Mouse (Mus musculus): Measurements from ENCODE around the gene Gpi1. TPM values are rescaled to one million over a fixed set of nuclear protein-coding genes. Genes with fewer than 3 reads are reported as not detected.

Gene Gpi1
- polyA plus RNA-seq, 1 experiment from 2014 or later: 488 TPM

GRCm38 (mm10) chr7:34242176-34242575 is 12.0 kb upstream of the Gpi1 start:
- peaks cover 59% of the 10 kb centered on the region for H3K36me3 ChIP-seq (ENCODE audit: inconsistent target)
- H3K4me3 ChIP-seq (ENCODE audit: inconsistent target): no peak overlapping the region
- WGBS (ENCODE audit: missing documents): 87% methylated on average over 11 of the region's 11 CpGs
- H3K79me2 ChIP-seq (ENCODE audit: inconsistent target): no peaks in the 10 kb centered on the region
- H3K27ac ChIP-seq: no peak overlapping the region

- no peak overlapping the region for H3K27ac ChIP-seq
- no peak overlapping the region for H3K4me3 ChIP-seq (ENCODE audit: inconsistent target)
- peaks cover 36% of the 10 kb centered on the region; the same call in 1 of the 2 replicates for H3K36me3 ChIP-seq (ENCODE audit: inconsistent target)
- WGBS (ENCODE audit: missing documents): 77% methylated on average over 4 of the region's 5 CpGs
- H3K79me2 ChIP-seq (ENCODE audit: inconsistent target): no peaks in the 10 kb centered on the region
These were observed 8.0 kb upstream of the Gpi1 start for GRCm38 (mm10) chr7:34238086-34238485.

- Histone ChIP-seq H3K36me3 (ENCODE audit: inconsistent target) (peaks cover 21% of the 10 kb centered on the region; the same call in 1 of the 2 replicates), H3K27ac (no peak overlapping the region), H3K79me2 (ENCODE audit: inconsistent target) (no peaks in the 10 kb centered on the region), H3K4me3 (ENCODE audit: inconsistent target) (no peak overlapping the region)
- WGBS (ENCODE audit: missing documents): 100% methylated on average over 4 of the region's 5 CpGs
These were observed 5.5 kb upstream of the Gpi1 start for GRCm38 (mm10) chr7:34235602-34236001.

- H3K36me3 ChIP-seq (ENCODE audit: inconsistent target): peaks cover 19% of the 10 kb centered on the region; the same call in 1 of the 2 replicates
- peak overlapping the region; percentile 61 for H3K4me3 ChIP-seq (ENCODE audit: inconsistent target)
- peaks cover under 1% of the 10 kb centered on the region; the same call in 1 of the 2 replicates for H3K79me2 ChIP-seq (ENCODE audit: inconsistent target)
- 4% methylated on average over 17 of the region's 17 CpGs for WGBS (ENCODE audit: missing documents)
- H3K27ac ChIP-seq: peak overlapping the region; percentile 67
These were observed 4.8 kb upstream of the Gpi1 start for GRCm38 (mm10) chr7:34234610-34235561.

- H3K79me2 ChIP-seq (ENCODE audit: inconsistent target): peaks cover 9% of the 10 kb centered on the region
- H3K4me3 ChIP-seq (ENCODE audit: inconsistent target): peak overlapping the region; percentile 61
- WGBS (ENCODE audit: missing documents): under 1% methylated on average over 46 of the region's 46 CpGs
- H3K36me3 ChIP-seq (ENCODE audit: inconsistent target): peaks cover 11% of the 10 kb centered on the region; the same call in 1 of the 2 replicates
- H3K27ac ChIP-seq: peak overlapping the region; percentile 90
These were observed 3.9 kb upstream of the Gpi1 start for GRCm38 (mm10) chr7:34233909-34234609.

- H3K36me3 ChIP-seq (ENCODE audit: inconsistent target): peaks cover 3% of the 10 kb centered on the region; the same call in 1 of the 2 replicates
- H3K79me2 ChIP-seq (ENCODE audit: inconsistent target): peaks cover 19% of the 10 kb centered on the region
- peak overlapping the region; percentile 33 for H3K4me3 ChIP-seq (ENCODE audit: inconsistent target)
- WGBS (ENCODE audit: missing documents): 58% methylated on average over 7 of the region's 7 CpGs
- H3K27ac ChIP-seq: peak overlapping the region; percentile 90
These were observed 2.9 kb upstream of the Gpi1 start for GRCm38 (mm10) chr7:34232785-34233725.

GRCm38 (mm10) chr7:34229691-34230111 is 435 bp downstream of the Gpi1 start:
- Histone ChIP-seq H3K36me3 (ENCODE audit: inconsistent target) (peaks cover 34% of the 10 kb centered on the region), H3K4me3 (ENCODE audit: inconsistent target) (peak overlapping the region; percentile 92), H3K79me2 (ENCODE audit: inconsistent target) (peaks cover 52% of the 10 kb centered on the region), H3K27ac (peak overlapping the region; percentile 80)
- 0% methylated on average over 18 of the region's 19 CpGs for WGBS (ENCODE audit: missing documents)

GRCm38 (mm10) chr7:34229153-34229552 is 983 bp downstream of the Gpi1 start:
- Histone ChIP-seq H3K4me3 (ENCODE audit: inconsistent target) (peak overlapping the region; percentile 92), H3K79me2 (ENCODE audit: inconsistent target) (peaks cover 58% of the 10 kb centered on the region), H3K27ac (peak overlapping the region; percentile 80), H3K36me3 (ENCODE audit: inconsistent target) (peaks cover 38% of the 10 kb centered on the region)
- WGBS (ENCODE audit: missing documents): 19% methylated on average over 5 of the region's 5 CpGs

GRCm38 (mm10) chr7:34228641-34229040 is 1.5 kb downstream of the Gpi1 start:
- peaks cover 43% of the 10 kb centered on the region for H3K36me3 ChIP-seq (ENCODE audit: inconsistent target)
- H3K27ac ChIP-seq: no peak overlapping the region
- peak overlapping the region; percentile 92 for H3K4me3 ChIP-seq (ENCODE audit: inconsistent target)
- peaks cover 63% of the 10 kb centered on the region for H3K79me2 ChIP-seq (ENCODE audit: inconsistent target)
- WGBS (ENCODE audit: missing documents): 7% methylated on average over 9 of the region's 9 CpGs

- Histone ChIP-seq H3K36me3 (ENCODE audit: inconsistent target) (peaks cover 61% of the 10 kb centered on the region), H3K4me3 (ENCODE audit: inconsistent target) (no peak overlapping the region; the same call in 1 of the 2 replicates), H3K27ac (no peak overlapping the region), H3K79me2 (ENCODE audit: inconsistent target) (peaks cover 81% of the 10 kb centered on the region)
- WGBS (ENCODE audit: missing documents): 95% methylated on average over 12 of the region's 12 CpGs
These were observed 3.3 kb downstream of the Gpi1 start for GRCm38 (mm10) chr7:34226846-34227245.

- 86% methylated on average over 8 of the region's 8 CpGs for WGBS (ENCODE audit: missing documents)
- Histone ChIP-seq H3K4me3 (ENCODE audit: inconsistent target) (no peak overlapping the region), H3K27ac (no peak overlapping the region), H3K79me2 (ENCODE audit: inconsistent target) (peaks cover 88% of the 10 kb centered on the region), H3K36me3 (ENCODE audit: inconsistent target) (peaks cover 68% of the 10 kb centered on the region)
These were observed 4.0 kb downstream of the Gpi1 start for GRCm38 (mm10) chr7:34226086-34226485.

GRCm38 (mm10) chr7:34224308-34224707 is 5.8 kb downstream of the Gpi1 start:
- Histone ChIP-seq H3K36me3 (ENCODE audit: inconsistent target) (peaks cover 85% of the 10 kb centered on the region), H3K4me3 (ENCODE audit: inconsistent target) (no peak overlapping the region), H3K27ac (no peak overlapping the region), H3K79me2 (ENCODE audit: inconsistent target) (peaks cover 91% of the 10 kb centered on the region)
- WGBS (ENCODE audit: missing documents): 98% methylated on average over 5 of the region's 6 CpGs

- H3K27ac ChIP-seq: no peak overlapping the region
- H3K4me3 ChIP-seq (ENCODE audit: inconsistent target): no peak overlapping the region
- peaks cover 74% of the 10 kb centered on the region for H3K79me2 ChIP-seq (ENCODE audit: inconsistent target)
- WGBS (ENCODE audit: missing documents): 96% methylated on average over 10 of the region's 10 CpGs
- H3K36me3 ChIP-seq (ENCODE audit: inconsistent target): peaks cover 93% of the 10 kb centered on the region
These were observed 7.8 kb downstream of the Gpi1 start for GRCm38 (mm10) chr7:34222340-34222739.

All from macrophage (primary cell).